Mouse (Mus musculus): ENCODE results near the gene Rnf111.
"Not testable (repeated sequence)": the region's sequence is repeated elsewhere in the genome, so short reads cannot be mapped to it uniquely, and the experiment has no call there.

Gene Rnf111

DNA sequence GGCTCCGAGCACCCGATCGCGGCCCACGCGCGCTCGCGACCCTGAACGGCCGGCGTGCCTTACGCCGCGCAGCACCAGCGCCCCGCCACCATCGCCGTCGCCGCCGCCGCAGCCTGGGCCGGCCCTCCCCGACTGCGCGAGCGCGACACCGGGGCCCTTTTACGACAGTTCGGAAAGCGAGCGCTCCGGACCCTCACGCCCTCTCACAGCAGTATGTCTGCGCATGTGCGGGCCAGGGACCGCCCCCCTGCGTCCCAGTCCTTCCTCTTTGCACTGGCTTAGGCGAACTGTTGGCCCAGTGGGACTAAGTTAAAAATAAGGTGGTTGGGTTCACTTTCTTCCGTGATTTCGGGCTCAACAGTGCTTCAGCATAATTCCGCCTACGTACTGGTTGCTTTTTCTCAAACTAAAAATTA lies at the start of gene Rnf111:
Gene Rnf111 (minus strand): TSS at position 100 of the 416 bp plus-strand sequence.
- DNase-seq = peak; percentile 98 to 99

DNA sequence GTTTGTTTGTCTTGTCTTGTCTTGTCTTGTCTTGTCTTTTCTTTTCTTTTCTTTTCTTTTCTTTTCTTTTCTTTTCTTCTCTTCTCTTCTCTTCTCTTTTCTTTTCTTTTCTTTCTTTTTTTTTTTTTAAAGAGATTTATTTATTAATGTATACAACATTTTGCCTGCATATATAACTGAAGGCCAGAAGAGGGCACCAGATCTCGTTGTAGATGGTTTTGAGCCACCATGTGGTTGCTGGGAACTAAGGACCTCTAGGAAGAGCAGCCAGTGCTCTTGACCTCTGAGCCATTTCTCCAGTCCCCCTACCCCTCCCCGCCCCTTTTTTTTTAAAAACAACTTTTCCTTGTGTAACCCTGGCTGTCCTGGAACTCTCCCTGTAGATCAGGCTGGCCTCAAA lies 48.7 kb upstream of the Rnf111 start:
- DNase-seq = not testable (repeated sequence)

DNA sequence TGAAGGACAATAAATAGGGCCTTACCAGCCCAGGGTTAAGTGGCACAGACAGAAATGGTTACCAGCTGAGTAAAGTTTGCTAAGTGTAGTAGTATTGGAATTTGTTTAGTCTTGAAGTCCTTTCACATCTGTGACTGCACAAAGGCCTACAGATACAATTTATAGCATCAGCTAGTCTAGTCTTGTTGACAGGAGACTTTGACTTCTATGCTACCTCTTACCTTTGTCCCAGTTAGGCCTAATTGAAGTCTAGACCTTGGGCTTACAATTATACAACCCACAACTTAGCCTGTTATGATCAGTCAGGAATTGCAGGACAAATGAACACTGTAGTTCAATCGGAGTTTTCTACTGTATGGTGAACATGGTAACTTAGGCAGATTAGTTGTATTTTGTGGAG lies 48.0 kb upstream of the Rnf111 start:
- peak in 1 of 2 experiments; percentile 55 for DNase-seq

DNA sequence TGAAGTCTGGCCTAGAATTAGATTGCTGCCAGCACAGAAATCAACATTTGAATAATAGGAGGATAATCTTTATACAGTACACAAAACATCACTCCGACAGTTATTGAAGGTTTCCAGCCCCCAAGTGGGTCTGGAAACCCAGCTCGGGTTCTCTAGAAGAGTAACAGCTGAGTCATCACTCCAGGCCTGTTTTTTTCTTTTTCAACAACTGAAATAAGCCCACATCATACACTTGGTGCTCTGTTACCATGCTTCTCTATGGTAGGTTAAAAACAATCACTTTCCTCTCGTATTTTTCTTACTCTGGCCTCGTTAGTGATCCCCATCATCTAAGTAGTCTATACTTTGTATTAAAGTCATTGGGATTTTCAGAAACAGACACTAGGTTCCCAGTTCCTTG lies 44.8 kb upstream of the Rnf111 start:
- DNase-seq = no peak

DNA sequence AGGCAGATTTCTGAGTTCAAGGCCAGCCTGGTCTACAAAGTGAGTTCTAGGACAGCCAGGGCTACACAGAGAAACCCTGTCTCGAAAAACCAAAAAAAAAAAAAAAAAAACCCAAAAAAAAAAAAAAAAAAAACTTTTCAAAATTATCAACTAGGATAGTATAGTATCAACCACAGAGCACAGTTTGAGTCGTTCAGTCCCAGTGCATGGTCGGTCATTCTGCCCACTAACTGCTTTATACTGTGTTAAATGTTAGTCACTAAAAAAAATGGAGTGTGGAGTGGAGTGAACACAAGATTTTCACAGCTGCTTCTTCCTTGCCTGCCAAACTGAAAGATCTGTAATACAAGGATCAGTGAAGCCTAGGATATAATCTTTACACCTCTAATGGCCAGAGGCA lies 43.1 kb upstream of the Rnf111 start:
- DNase-seq = not testable (repeated sequence)

DNA sequence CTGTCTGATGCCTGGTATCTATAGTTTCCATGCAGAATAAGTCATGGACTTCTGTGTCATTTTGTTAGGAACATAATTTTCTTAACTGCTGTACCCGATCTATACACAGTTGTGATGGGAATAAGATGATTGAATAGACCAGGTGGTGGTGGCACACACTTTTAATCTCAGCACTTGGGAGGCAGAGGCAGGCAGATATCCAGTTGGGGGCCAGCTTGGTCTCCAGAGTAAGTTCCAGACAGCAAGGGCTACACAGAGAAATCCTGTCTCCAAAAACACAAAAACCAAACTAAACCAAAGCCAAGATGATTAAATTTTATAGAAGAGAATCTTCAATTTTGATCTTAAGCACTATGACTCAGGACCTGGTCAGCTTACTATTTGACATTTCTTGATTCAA lies 41.3 kb upstream of the Rnf111 start:
- DNase-seq = no peak

DNA sequence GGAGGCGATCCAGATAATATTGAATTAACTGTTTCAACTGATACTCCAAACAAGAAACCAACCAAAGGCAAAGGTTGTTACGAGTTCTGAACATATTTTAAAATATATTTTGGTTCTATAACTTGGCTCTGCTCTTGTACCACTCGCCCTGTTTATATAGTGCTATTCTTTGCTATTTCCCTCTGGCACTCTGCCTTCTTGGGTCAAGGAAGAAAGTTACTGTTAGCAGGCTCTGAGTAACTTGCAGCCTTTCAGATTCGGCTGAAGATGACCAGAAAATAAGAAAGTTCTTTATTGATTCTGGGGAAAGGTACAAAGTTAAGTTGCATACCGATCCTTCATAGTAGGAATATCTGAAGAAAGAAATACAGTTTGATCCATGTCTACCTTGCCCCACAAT lies 40.5 kb upstream of the Rnf111 start:
- no peak for DNase-seq

DNA sequence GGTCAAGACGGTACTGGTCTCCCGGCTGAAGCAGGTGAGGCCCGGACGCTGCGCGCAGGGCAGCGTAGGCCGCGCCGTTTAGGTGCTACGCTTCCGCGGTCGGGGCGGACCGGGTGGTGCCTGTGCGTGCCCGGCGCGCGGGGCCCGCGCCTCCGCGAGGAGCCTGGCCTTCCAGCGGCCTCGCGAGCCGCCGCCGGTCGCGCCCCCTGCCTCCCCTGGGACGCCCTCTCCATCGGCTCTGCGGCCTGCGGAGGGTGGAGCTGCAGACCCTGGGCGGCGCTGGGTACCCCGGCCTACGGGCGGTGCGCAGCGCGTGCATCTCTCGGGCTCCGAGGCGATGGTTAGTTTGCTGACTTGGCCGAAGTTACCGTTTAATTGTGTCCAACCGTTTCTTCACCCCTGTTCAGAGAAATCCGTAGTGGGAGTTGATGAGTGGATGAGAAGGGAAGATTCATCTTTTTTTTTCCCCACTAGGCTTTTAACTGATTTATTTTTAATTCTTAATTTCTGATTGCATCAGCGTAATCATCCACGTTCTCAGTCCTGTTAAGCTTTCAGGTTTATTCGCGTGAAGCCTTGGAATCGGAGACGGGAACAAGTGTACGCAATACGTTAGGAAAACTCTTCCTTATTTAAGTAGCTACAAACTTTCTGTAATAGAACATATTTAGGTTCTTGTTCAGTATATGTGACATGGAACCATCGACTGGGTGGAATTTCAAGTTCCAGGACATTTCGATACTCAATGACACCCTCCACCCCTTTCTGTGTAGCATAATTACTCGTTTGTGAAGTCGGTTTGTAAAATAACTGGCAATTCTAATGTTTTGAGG lies 39.7 kb upstream of the Rnf111 start:
- peak; percentile 61 to 73 for DNase-seq

DNA sequence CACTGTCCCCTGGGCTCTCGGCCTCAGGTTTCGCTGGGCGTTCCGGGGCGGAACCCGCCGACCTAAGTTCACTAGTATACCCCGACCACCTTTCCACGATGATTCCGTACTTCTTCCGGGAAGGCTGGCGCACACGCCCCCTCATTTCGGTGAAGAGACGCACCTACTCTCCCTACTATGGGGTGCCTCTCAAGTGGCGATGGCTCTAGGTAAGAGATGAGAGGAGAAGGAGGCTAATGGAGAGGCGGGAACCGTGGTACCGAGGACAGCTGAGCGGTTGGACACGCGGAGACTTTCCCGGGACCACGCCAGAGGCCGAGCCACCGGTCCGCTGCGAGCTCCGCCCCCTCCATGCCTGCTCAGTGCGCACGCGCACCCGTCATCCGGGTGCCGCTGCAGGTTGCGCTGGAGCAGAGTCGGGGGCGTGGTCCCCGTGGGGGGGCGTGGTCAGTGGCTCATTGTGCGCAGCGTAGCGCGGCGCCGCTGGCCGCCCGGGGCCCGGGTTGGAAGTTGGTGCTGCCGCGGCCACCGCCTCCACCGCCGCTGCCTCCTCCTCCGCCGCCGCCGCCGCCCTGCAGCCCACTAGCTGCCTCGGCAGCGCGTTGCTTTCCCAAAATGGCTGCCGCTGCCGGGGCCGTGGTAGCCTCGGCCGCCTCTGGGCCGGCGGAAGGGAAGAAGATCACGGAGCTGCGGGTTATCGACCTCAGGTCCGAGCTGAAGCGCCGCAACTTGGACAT lies 38.9 kb upstream of the Rnf111 start, which contains the start of gene Sltm:
Gene Sltm (plus strand): TSS at position 450 of the 737 bp plus-strand sequence.
- DNase-seq = peak; percentile 99 to 100

DNA sequence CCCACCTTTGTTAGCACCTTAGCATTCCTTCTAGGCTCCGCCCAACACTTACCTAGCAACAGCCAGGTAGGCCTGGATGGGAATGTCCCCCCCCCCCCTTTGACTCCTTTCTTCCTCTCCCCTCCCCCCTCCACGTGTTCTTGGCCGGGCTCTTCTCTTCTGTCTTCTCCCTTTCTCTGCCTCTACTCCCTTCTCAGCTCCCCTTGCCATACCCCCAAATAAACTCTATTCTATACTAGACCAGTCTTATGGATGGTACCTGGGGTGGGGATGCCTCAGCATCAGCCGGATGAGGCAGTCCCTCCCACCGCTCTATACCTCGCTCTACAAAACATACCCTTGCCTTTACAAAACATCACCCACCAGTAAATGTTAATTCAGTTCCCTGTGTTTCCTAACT lies 38.1 kb upstream of the Rnf111 start:
- DNase-seq = no peak

DNA sequence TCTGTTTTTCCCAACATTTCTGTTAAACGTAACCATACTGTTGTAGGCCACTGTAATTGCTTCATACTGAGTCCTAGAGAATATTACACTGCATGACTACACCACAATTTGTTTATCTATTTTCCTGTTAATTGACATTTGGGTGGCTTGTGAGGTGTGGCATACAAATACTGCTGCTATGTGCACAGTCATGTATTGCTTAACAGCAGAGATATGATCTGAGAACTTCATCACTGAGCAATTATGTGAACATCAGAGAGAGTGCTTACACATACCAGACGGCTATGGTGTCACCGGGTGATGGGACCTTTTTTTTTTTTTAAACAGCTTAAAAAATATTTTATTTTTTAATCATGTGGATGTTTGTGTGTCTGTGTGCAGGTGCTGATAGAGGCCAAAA lies 29.8 kb upstream of the Rnf111 start:
- no peak for DNase-seq

DNA sequence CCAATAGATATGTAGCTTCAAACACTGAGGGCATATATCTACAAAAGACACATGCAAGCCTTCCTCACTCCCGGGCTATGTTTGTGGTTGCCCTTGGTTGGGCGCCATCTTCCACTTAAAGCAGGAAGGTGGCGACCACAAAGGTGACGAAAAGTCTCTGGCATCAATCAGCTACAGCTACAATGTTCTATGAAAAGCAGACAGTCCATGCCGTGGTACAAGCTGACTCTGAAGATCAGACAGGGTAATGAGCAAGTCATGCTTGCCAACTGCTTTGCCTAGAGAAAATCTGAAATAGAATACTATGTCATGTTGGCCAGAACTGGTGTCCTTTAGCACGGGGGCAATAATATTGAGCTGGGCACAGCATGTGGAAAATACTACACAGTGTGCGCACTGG lies 20.8 kb upstream of the Rnf111 start:
- no peak for DNase-seq

DNA sequence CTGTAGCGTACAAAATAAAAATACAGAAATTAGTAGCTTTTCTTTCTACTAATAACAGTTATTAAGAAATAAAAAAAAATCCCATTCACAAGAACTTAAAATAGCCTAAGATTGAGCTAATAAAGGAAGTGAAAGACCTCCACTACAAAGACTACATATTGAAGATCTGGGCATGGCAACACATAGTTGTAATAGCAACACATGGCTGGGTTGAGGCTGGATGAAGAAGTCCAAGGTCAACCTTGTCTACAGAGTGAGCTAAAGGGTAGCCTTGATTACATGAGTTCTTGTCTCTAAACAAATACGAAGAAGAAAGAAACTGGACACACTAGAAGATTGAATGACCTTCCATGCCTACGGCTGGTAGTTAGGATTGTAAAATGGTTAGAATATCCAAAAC lies 20.3 kb upstream of the Rnf111 start:
- no peak for DNase-seq

DNA sequence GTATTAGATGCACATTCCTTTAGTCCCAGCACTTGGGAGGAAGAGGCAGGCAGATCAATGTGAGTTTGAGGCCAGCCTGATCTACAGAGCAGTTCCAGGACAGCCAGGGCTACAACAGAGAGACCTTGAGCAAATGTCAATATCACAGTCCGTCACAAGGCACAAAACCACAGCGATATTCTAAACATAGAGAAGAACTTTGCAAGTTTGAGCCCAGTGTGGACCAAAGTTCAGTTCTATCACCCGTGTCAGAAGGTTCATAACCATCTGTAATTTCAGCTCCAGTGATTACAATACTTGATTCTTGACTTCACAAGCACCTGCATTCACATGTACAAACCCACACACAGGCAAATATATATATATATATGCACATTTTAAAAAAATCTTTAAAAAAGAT lies 17.1 kb upstream of the Rnf111 start:
- DNase-seq = peak; percentile 25 to 36

DNA sequence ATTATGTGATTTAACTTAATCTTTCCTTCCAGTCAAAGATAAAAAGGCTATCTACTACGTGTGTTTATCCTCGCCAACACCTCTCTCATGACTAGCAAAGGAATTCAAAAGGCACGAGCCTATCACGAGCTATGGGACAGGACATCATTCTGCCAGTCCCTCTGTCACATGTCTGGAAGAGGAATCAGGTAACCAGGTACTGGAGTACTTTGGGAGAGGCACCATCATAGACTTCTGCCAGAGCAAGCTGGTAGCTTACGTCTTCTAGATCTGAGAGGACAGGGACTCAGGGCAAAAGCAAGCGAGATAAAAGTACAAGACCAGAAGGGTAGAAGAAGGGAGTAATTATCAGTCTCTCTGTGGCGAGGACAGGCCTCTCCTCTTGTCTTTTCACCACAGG lies 8.2 kb upstream of the Rnf111 start:
- DNase-seq = no peak

DNA sequence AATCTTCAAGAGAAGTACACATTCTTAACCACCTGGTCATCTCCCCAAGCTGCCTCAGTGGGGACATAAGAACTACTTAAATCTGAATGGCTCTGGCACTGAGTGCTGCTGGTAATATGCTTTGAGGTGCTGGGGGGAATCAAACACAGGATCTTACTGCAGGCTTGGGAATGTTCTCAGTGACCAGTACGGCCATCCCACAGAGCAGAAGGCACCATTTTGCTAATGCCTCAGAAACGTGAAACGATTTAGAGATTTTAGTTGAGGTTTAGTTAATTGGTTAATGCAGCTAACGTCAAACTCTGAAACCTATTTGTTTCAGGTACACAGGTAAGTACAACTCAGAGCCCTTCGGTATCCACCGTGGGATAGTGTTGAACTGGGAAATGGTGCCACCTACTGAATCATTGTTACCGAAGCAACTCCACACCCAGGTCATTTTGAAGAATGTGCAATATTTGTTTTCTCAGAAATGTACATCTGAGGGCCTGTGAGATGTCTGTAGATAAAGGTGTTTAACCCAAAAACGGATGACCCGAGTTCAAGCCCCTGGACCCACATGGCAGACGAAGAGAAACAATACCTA lies 7.6 kb upstream of the Rnf111 start:
- peak; percentile 51 to 58 for DNase-seq

DNA sequence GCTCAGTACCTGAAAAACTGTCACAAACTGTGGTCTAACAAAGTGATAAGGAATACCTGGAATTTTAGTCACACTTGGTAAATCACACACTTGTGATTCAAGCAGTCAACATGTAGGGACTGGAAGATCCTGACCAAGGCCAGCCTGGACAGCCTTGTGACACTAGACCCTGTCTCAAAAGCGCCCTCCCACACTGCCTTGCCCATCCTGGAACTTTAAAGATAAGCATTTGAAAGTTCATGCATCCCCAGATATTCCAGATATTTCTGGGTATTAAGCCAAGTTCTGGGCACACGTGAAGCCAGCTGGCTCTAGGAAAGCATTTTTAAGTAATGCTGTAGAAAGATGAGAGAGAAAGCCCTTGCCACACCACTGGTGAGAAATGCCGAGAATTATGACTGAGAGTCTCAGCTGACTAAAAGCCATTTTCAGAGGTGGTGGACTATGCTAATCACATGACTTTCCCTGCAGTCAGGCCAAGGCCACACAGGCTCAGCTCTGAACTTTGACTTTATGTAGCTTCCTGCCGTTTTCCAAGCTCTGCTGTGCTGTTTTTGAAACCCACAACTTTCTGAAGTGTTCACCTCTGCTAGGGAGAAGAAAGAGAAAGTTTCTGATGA lies 6.5 kb upstream of the Rnf111 start:
- peak; percentile 63 to 70 for DNase-seq

DNA sequence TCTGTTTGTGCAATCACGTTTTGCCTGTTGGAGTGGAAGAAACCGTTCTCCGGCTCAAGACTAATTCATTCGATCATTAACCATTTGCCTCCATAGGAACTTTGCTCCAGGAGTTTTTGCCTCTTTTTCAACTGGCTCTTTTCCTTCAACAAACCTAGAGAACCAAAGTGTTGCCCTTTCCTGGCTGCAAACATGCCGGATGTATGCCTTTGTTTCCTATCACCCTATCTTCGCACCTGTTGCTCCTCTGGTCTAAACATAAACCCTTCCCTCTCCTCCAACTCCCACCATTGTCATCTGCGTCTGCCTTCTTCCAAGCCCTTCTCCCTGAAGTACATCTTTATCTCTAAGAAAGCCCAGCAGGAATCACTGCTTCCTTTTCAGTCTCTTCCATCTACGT lies 3.3 kb upstream of the Rnf111 start:
- peak in 1 of 2 experiments; percentile 10 for DNase-seq

DNA sequence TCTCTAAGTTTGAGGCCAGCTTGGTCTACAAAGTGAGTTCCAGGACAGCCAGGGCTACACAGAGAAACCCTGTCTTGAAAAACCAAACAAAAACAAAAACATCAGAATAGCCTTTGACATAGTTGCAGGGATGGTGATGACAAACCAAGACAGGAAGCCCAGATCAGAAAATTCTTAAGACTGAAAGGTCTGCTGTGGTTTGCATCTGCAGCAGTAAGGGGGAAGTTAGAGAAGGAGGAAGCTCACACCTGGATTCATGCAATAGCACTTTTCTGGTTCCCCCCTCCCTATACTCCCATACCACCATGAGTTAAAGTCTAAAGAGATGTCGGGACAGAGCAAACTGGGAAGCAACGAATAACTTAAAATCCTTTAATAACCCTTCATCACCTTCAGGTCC lies 2.7 kb upstream of the Rnf111 start:
- no peak for DNase-seq

DNA sequence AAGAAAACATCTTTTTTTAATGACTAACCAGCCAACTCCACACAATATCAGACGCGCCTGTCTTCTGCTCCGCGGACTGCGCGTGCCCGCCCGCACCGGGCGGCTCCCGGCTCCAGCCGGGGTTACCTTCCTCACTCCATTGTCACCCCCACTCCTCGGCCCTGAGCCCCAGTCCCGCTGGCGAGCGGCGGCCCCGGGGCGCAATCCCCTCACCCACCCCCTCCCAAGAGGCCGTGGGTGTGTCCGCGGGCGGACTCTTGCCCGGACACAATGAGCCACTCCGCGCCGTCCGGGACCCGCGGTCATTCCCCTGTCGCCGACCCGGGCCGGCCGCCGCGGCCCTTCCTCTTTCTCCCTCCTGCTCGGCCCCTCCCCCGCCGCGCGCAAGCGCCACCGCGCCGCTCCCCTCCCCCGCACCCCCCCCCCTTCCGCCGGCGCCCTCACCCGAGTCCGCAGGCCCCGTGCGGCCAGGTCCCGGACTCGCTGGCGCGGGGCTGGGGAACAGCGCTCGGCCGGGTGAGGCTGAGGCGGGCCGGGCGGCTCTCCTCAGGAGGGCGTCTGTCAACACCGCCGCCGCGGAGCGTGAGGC lies 416 bp downstream of the Rnf111 start:
- peak; percentile 51 to 82 for DNase-seq

DNA sequence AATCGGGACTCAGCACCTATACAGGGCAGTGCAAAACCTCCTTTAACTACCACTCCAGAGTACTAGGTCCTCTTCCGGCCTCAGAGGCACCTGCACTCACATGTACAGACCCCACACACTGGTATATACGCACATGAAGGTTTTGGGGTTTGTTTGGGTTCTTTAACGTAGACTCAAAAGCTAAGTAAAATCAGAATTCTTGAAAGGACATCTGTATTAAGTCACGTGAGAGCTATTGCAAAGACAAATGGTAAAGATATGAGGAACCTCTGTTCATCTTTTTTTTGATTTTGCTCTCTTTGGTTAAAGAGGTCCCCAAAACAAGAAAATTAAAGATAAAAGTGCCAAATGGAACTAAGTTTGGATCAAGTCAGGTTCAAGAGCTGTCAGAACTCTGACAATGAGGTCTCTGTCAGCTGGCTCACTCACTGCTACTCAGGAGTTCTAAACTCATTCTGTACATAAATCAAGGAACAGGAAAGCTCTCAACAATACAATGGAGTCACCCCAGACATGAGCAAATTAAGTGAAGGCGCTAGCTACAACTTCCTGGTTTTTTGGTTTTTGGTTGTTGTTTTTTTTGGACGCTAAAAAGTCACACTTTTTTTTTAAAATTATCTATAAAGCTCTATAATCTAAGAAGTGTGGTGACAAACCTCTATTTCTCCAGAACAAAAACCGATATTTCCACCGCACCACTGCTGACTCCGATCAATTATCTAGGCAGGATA lies 1.1 kb downstream of the Rnf111 start:
- DNase-seq = no peak

DNA sequence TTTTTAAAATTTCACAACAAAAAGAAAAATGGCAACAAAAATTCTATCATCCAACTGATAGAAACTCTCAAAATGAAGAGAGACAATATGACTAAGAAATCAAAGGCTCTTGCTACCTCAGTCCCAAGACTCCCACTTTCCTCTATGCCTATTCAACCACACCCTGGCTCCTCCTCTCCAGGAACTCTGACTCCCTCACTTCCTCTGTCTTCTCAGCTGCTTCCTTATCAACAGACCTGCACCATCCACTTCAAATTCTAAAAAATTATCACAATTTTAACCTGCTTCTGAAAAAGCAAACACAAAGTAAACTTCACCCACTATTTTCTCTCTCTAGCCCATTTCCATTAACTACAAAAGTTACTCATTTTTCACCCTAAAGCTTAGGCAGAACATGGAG lies 6.5 kb downstream of the Rnf111 start:
- no peak for DNase-seq

Measured in kidney, postnatal 36 days (tissue).